Mouse (Mus musculus): Measurements from ENCODE around the gene Prrc2c. TPM values are rescaled to one million over a fixed set of nuclear protein-coding genes. Genes with fewer than 3 reads are reported as not detected.
"Not testable (repeated sequence)": the region's sequence is repeated elsewhere in the genome, so short reads cannot be mapped to it uniquely, and the experiment has no call there.

Prrc2c gene
- polyA plus RNA-seq, 1 experiment: 30.4 TPM

- no peak overlapping the region for H3K4me3 ChIP-seq (ENCODE audit: insufficient read depth, low read depth, low read length)
- H3K27ac ChIP-seq (replicated peaks; ENCODE audit: low read depth, low read length): no peak overlapping the region
- peaks cover 4% of the 10 kb centered on the region for H3K4me1 ChIP-seq (ENCODE audit: control insufficient read depth, insufficient read depth, insufficient read length, low read length)
Measured at GRCm38 (mm10) chr1:162642591-162642990, 97.8 kb downstream of the Prrc2c start.

DNA sequence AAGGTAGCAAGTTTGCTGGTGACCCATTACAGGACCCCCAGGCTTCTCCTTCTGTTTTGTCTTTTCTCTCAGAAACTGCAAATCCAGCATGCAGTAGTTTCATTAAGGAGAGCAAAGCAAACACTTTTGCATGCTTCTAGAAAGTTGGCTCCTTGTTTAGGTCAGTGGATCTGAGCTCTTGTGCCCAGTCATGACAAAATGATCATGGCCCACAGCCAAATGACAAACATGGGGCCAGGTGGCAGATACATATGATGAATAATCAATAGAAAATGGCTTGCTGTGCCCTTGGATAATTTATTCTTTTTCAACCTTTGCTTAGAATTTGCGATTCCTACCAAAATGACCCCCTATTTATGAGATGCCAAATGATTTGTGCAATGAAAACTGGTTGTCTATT is 100.5 kb downstream of the Prrc2c start:
- Histone ChIP-seq H3K4me3 (ENCODE audit: insufficient read depth, low read depth, low read length) (no peak overlapping the region), H3K27ac (replicated peaks; ENCODE audit: low read depth, low read length) (no peak overlapping the region), H3K4me1 (ENCODE audit: control insufficient read depth, insufficient read depth, insufficient read length, low read length) (peaks cover 4% of the 10 kb centered on the region)

GRCm38 (mm10) chr1:162639051-162639750 is 101.2 kb downstream of the Prrc2c start, which contains the start of gene Myoc:
Gene Myoc (plus strand): TSS chr1:162639155.
- H3K4me3 ChIP-seq (ENCODE audit: insufficient read depth, low read depth, low read length): no peak within 1 kb of the TSS
- peaks cover 2% of the 10 kb centered on the region for H3K4me1 ChIP-seq (ENCODE audit: control insufficient read depth, insufficient read depth, insufficient read length, low read length)
- no peak within 1 kb of the TSS for H3K27ac ChIP-seq (replicated peaks; ENCODE audit: low read depth, low read length)

- Histone ChIP-seq H3K4me3 (ENCODE audit: insufficient read depth, low read depth, low read length) (no peak overlapping the region), H3K27ac (replicated peaks; ENCODE audit: low read depth, low read length) (no peak overlapping the region), H3K4me1 (ENCODE audit: control insufficient read depth, insufficient read depth, insufficient read length, low read length) (peaks cover 2% of the 10 kb centered on the region)
Measured at GRCm38 (mm10) chr1:162638535-162638934, 101.8 kb downstream of the Prrc2c start.

GRCm38 (mm10) chr1:162636516-162636915 is 103.8 kb downstream of the Prrc2c start:
- H3K27ac ChIP-seq (replicated peaks; ENCODE audit: low read depth, low read length): no peak overlapping the region
- H3K4me1 ChIP-seq (ENCODE audit: control insufficient read depth, insufficient read depth, insufficient read length, low read length): peaks cover 2% of the 10 kb centered on the region
- no peak overlapping the region for H3K4me3 ChIP-seq (ENCODE audit: insufficient read depth, low read depth, low read length)

- H3K4me1 ChIP-seq (ENCODE audit: control insufficient read depth, insufficient read depth, insufficient read length, low read length); H3K4me3 ChIP-seq (ENCODE audit: insufficient read depth, low read depth, low read length); H3K27ac ChIP-seq (replicated peaks; ENCODE audit: low read depth, low read length): not testable (repeated sequence)
Measured at GRCm38 (mm10) chr1:162635291-162635931, 104.9 kb downstream of the Prrc2c start.

DNA sequence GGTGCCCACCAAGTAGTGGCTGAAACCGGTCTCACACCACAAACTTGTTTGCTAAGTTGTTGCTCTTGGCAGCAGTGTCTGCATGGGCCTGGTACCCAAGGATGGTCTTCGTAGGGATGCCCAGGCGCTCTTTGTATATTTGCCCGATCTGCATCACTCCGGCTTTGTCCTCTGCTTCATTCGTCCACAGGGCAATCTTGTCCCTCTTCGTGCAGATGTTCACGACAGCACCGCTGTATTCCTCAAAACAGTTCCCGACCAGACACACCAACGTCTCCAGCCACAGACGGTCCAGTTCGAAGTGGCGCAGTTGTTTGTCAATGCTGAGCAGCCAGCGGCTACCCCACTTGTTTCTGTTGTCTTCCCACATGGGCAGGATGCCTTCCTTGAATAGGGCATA is 112.0 kb downstream of the Prrc2c start:
- not testable (repeated sequence) for H3K4me3 ChIP-seq (ENCODE audit: insufficient read depth, low read depth, low read length); H3K4me1 ChIP-seq (ENCODE audit: control insufficient read depth, insufficient read depth, insufficient read length, low read length); H3K27ac ChIP-seq (replicated peaks; ENCODE audit: low read depth, low read length)

DNA sequence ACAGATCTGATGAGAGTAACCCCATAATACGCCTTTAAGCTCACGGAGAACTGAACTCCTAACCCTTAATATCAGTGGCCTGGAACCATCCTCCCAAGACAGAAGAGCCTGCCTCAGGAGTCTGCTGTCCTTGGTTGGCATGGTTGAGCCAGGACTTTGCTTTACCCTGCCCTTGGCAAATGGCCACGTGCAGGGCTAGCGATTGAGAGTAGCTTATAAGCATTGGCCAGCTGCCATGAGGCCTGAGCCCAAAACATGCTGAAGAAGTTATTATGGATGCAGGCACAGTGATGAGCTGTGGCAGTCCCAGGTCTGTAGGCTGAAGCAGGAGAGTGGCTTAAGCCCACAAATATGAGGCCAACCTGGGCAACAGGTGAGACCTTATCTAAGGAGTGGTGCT is 112.5 kb downstream of the Prrc2c start:
- not testable (repeated sequence) for H3K4me3 ChIP-seq (ENCODE audit: insufficient read depth, low read depth, low read length); H3K27ac ChIP-seq (replicated peaks; ENCODE audit: low read depth, low read length); H3K4me1 ChIP-seq (ENCODE audit: control insufficient read depth, insufficient read depth, insufficient read length, low read length)

GRCm38 (mm10) chr1:162625229-162625628 is 115.1 kb downstream of the Prrc2c start:
- H3K27ac ChIP-seq (replicated peaks; ENCODE audit: low read depth, low read length): no peak overlapping the region
- H3K4me1 ChIP-seq (ENCODE audit: control insufficient read depth, insufficient read depth, insufficient read length, low read length): no peaks in the 10 kb centered on the region
- H3K4me3 ChIP-seq (ENCODE audit: insufficient read depth, low read depth, low read length): no peak overlapping the region

DNA sequence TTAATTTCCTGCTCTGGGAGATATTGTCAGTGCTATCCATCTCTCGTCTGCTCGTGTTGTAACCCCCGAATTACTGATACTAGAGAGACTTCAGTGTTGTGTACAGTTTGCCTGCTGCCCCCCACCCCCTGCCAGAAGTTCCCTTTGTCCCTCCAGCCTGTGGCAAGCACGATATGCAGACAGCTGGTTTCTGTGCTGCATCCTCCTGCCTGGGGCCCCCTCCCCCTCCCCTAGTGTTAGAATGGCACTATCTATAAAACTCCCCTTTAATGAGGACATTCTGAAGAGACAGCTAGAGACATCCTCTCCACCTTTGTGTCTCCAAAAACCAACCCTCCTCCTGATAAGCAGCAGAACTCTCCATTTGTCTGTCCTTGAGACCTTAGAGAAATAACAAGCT is 116.5 kb downstream of the Prrc2c start:
- H3K27ac ChIP-seq (replicated peaks; ENCODE audit: low read depth, low read length): no peak overlapping the region
- H3K4me1 ChIP-seq (ENCODE audit: control insufficient read depth, insufficient read depth, insufficient read length, low read length): no peaks in the 10 kb centered on the region
- H3K4me3 ChIP-seq (ENCODE audit: insufficient read depth, low read depth, low read length): no peak overlapping the region

Other genes starting within 250 kb of the Prrc2c start
- 1.8 TPM in 2 replicates for gene Mettl13, start 192.0 kb downstream of the Prrc2c start, polyA plus RNA-seq (2012; ENCODE audit: insufficient read depth, insufficient read length, missing spikeins)
- gene Vamp4, start 170.0 kb downstream of the Prrc2c start, polyA plus RNA-seq (2012; ENCODE audit: insufficient read depth, insufficient read length, missing spikeins): 19.8 and 27.5 TPM in 2 replicates
- gene Myoc, start 101.4 kb downstream of the Prrc2c start, polyA plus RNA-seq (2012; ENCODE audit: insufficient read depth, insufficient read length, missing spikeins): 4.3 and 9.4 TPM in 2 replicates
- not detected in 2 replicates for gene Myocos, start 82.3 kb downstream of the Prrc2c start, polyA plus RNA-seq (2012; ENCODE audit: insufficient read depth, insufficient read length, missing spikeins)
- 0.79 and 1.2 TPM in 2 replicates for gene Fmo4, start 73.4 kb upstream of the Prrc2c start, polyA plus RNA-seq (2012; ENCODE audit: insufficient read depth, insufficient read length, missing spikeins)
- 519 and 719 TPM in 2 replicates for gene Fmo1, start 126.1 kb upstream of the Prrc2c start, polyA plus RNA-seq (2012; ENCODE audit: insufficient read depth, insufficient read length, missing spikeins)
- gene Fmo2, start 158.2 kb upstream of the Prrc2c start, polyA plus RNA-seq (2012; ENCODE audit: insufficient read depth, insufficient read length, missing spikeins): 9.7 and 11.8 TPM in 2 replicates
- gene Fmo6, start 197.0 kb upstream of the Prrc2c start, polyA plus RNA-seq (2012; ENCODE audit: insufficient read depth, insufficient read length, missing spikeins): not detected in 2 replicates
- not detected in 2 replicates for gene Fmo3, start 244.0 kb upstream of the Prrc2c start, polyA plus RNA-seq (2012; ENCODE audit: insufficient read depth, insufficient read length, missing spikeins)

All from brown adipose tissue, adult 24 weeks (tissue).